Mouse (Mus musculus) forebrain, embryonic 15.5 days (tissue): Measurements from ENCODE around the gene Palm. TPM values are rescaled to one million over a fixed set of nuclear protein-coding genes. Genes with fewer than 3 reads are reported as not detected.
A peak's percentile ranks its signal among the peaks of the same experiment; 100 is the strongest.

Experiments used
- ATAC-seq: fragments of 200-750 bp; cut with Nextera tagmentation; replicated peaks from 2 replicates; pipeline ENCODE4 v1.8.0; 2017; ENCODE audit warnings: mild to moderate bottlenecking, moderate TSS enrichment, moderate library complexity
- H3K27ac ChIP-seq: fragments of 300-500 bp; sonication (generic); replicated peaks from 2 replicates; pipeline ENCODE4 v1.5.1; 2015; ENCODE audit warnings: mild to moderate bottlenecking, inconsistent platforms
- H3K27me3 ChIP-seq: fragments of 300-500 bp; sonication (generic); 2 replicates; pipeline ENCODE4 v1.6.1; 2015; ENCODE audit warnings: inconsistent platforms
- H3K36me3 ChIP-seq: fragments of 300-500 bp; sonication (generic); 2 replicates; pipeline ENCODE4 v1.6.1; 2015; ENCODE audit warnings: mild to moderate bottlenecking, inconsistent platforms
- H3K4me1 ChIP-seq: fragments of 300-500 bp; sonication (generic); 2 replicates; pipeline ENCODE4 v1.6.1; 2015; ENCODE audit warnings: inconsistent platforms
- H3K4me2 ChIP-seq: fragments of 300-500 bp; sonication (generic); replicated peaks from 2 replicates; pipeline ENCODE4 v1.6.1; 2015; ENCODE audit warnings: mild to moderate bottlenecking, inconsistent platforms
- H3K4me3 ChIP-seq: fragments of 300-500 bp; sonication (generic); 2 replicates; pipeline ENCODE4 v1.5.1; 2015; ENCODE audit warnings: mild to moderate bottlenecking, inconsistent platforms
- H3K9ac ChIP-seq: fragments of 300-500 bp; sonication (generic); replicated peaks from 2 replicates; pipeline ENCODE4 v1.6.1; 2015; ENCODE audit warnings: mild to moderate bottlenecking, inconsistent platforms
- H3K9me3 ChIP-seq: fragments of 300-500 bp; sonication (generic); 2 replicates; pipeline ENCODE4 v1.6.1; 2016; ENCODE audit warnings: inconsistent platforms
- WGBS: fragments of 180-500 bp; shearing (Covaris S2); methylation state at CpG from one replicate; pipeline ENCODE4 v1.1.7; 2015; ENCODE audit warnings: mixed read lengths; 5-methylcytosine and 5-hydroxymethylcytosine counted together
- polyA plus RNA-seq: library from polyadenylated mRNA; unstranded; fragments of >200 nt; fragmentation: Nextera tagmentation; extraction: Ambion mirVana; gene quantifications from 2 replicates; pipeline ENCODE4 v1.2.1, GENCODE M21; 2015

Palm gene
- polyA plus RNA-seq, 1 experiment from 2014 or later = 325 TPM

GRCm38 (mm10) chr10:79820782-79821181, 27.4 kb downstream of the Palm start, which contains the start of gene Misp:
Misp (plus strand) TSS chr10:79820989.
- Histone ChIP-seq H3K27me3 (no peaks in the 10 kb centered on the region), H3K4me1 (no peaks in the 10 kb centered on the region), H3K9ac (no peak within 1 kb of the TSS), H3K36me3 (peaks cover 49% of the 10 kb centered on the region), H3K9me3 (no peaks in the 10 kb centered on the region), H3K4me3 (no peak within 1 kb of the TSS), H3K27ac (no peak within 1 kb of the TSS), H3K4me2 (no peak within 1 kb of the TSS)
- ATAC-seq = no peak
- WGBS = 71% methylated on average over 11 of the region's 11 CpGs

- H3K27me3 ChIP-seq = no peaks in the 10 kb centered on the region
- no peak for ATAC-seq
- no peak overlapping the region for H3K4me2 ChIP-seq
- H3K9me3 ChIP-seq = no peaks in the 10 kb centered on the region
- H3K9ac ChIP-seq = no peak overlapping the region
- 90% methylated on average over 12 of the region's 12 CpGs for WGBS
- H3K4me3 ChIP-seq = no peak overlapping the region
- no peak overlapping the region for H3K27ac ChIP-seq
- H3K36me3 ChIP-seq = peaks cover 39% of the 10 kb centered on the region
- H3K4me1 ChIP-seq = no peaks in the 10 kb centered on the region
Observed at GRCm38 (mm10) chr10:79821731-79822130, 28.4 kb downstream of the Palm start.

DNA sequence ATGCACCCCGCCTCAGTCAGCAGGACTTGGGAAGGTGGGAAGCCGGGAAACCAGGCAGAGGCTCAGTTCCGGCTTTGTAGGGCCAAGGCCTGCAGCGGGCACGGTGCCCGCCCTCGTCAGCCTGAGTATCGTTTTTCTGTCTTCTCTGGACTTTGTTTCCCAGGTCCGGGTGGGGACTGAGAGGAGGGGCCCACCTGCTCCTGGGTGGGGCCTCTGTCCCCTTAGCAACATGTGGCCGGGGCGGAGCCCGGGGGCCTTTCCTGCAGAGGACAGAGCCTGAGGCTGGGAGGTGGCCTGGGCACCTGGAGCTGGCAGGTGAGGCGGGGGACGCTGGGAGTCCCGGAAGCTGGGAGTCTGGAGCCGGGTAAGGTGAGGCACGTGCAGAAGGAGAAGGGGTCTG, 29.0 kb downstream of the Palm start:
- Histone ChIP-seq H3K4me2 (no peak overlapping the region), H3K36me3 (peaks cover 34% of the 10 kb centered on the region), H3K9ac (no peak overlapping the region), H3K27ac (no peak overlapping the region), H3K4me1 (no peaks in the 10 kb centered on the region), H3K27me3 (no peaks in the 10 kb centered on the region), H3K4me3 (no peak overlapping the region), H3K9me3 (no peaks in the 10 kb centered on the region)
- no peak for ATAC-seq
- 37% methylated on average over 17 of the region's 17 CpGs for WGBS

DNA sequence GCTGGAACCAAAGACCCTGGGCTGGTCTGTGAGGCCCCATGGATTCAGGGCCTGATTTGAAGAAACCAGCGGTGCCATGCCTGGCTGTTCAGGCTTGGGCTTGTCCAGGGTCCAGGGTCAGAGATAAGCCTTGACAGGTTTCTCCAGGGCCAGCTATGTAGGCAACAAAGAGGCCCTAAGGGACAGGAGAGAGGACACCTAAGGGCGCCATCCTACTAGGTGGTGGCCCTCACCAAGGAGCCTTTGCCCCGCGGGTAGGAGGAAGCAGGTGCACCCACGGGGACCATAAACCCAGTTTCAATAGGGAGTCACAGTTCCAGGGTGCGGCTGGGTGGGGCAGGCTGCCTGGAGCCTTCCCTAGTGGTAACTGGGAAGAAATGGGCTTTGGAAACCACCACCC, 29.6 kb downstream of the Palm start:
- Histone ChIP-seq H3K4me2 (no peak overlapping the region), H3K36me3 (peaks cover 33% of the 10 kb centered on the region), H3K27me3 (no peaks in the 10 kb centered on the region), H3K9me3 (no peaks in the 10 kb centered on the region), H3K4me1 (no peaks in the 10 kb centered on the region), H3K27ac (no peak overlapping the region), H3K4me3 (no peak overlapping the region), H3K9ac (no peak overlapping the region)
- no peak for ATAC-seq
- WGBS = 81% methylated on average over 6 of the region's 6 CpGs

DNA sequence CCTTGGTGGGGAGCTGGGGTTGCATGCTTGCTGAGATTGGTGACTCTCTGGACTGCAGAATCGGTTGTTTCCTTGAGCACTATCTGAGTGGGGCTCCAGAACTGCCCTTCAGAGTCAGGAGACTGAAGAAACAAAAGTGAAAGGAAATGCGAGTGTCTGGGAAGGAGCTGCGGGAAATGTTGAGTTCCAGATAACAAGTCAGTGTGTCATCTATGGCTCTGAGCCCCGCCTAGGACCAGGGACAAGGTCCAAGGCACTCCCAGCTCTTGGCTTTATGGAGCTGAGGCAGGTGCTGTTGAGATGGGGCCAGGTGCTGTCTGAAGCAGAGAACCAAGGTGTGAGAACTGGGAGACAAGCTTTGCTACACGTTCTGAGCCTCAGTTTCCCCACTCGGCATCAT, 31.0 kb downstream of the Palm start:
- ATAC-seq = no peak
- Histone ChIP-seq H3K4me2 (no peak overlapping the region), H3K27me3 (no peaks in the 10 kb centered on the region), H3K9me3 (no peaks in the 10 kb centered on the region), H3K4me3 (no peak overlapping the region), H3K36me3 (peaks cover 19% of the 10 kb centered on the region), H3K9ac (no peak overlapping the region), H3K4me1 (no peaks in the 10 kb centered on the region), H3K27ac (no peak overlapping the region)
- WGBS = 73% methylated on average over 6 of the region's 6 CpGs

DNA sequence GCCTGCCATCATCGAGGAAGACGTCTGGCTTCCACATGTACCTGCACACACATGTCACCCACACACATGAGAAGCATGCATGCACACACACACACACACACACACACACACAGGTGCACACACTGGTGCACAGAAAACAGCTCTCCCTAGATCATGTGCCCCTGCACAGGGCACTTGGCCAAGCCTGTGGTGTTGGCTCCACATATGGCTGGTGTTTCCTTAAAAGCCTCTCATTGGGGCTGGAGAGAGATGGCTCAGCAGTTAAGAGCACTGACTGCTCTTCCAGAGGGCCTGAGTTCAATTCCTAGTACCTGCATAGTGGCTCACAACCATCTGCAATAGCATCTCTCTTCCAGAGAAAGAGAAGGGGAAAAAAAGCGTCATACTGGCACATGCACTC, 38.2 kb downstream of the Palm start:
- Histone ChIP-seq H3K4me1 (peaks cover 3% of the 10 kb centered on the region; the same call in 1 of the 2 replicates), H3K9me3 (no peaks in the 10 kb centered on the region), H3K36me3 (no peaks in the 10 kb centered on the region), H3K4me3 (no peak overlapping the region), H3K4me2 (no peak overlapping the region), H3K27me3 (no peaks in the 10 kb centered on the region), H3K9ac (0 out of 2 replicates have a peak overlapping the region, but pooled peaks have one; percentile 1), H3K27ac (no peak overlapping the region)
- no peak for ATAC-seq
- 90% methylated on average over 3 of the region's 3 CpGs for WGBS

- 0 out of 2 replicates have a peak overlapping the region, but pooled peaks have one; percentile 1 for H3K9ac ChIP-seq
- H3K4me1 ChIP-seq = peaks cover 3% of the 10 kb centered on the region; the same call in 1 of the 2 replicates
- no peak overlapping the region for H3K4me3 ChIP-seq
- no peak for ATAC-seq
- H3K27me3 ChIP-seq = no peaks in the 10 kb centered on the region
- H3K9me3 ChIP-seq = no peaks in the 10 kb centered on the region
- no peak overlapping the region for H3K27ac ChIP-seq
- H3K36me3 ChIP-seq = no peaks in the 10 kb centered on the region
- H3K4me2 ChIP-seq = no peak overlapping the region
- WGBS = 60% methylated on average over 7 of the region's 7 CpGs
Observed at GRCm38 (mm10) chr10:79832026-79832785, 38.8 kb downstream of the Palm start.

- H3K4me3 ChIP-seq = no peak overlapping the region
- 76% methylated on average over 9 of the region's 9 CpGs for WGBS
- no peak for ATAC-seq
- H3K36me3 ChIP-seq = no peaks in the 10 kb centered on the region
- peaks cover 3% of the 10 kb centered on the region; the same call in 1 of the 2 replicates for H3K4me1 ChIP-seq
- H3K9me3 ChIP-seq = no peaks in the 10 kb centered on the region
- H3K27me3 ChIP-seq = no peaks in the 10 kb centered on the region
- no peak overlapping the region for H3K27ac ChIP-seq
- H3K4me2 ChIP-seq = no peak overlapping the region
- H3K9ac ChIP-seq = no peak overlapping the region
Observed at GRCm38 (mm10) chr10:79832786-79833181, 39.4 kb downstream of the Palm start.

GRCm38 (mm10) chr10:79834769-79835398, 41.5 kb downstream of the Palm start:
- WGBS = 24% methylated on average over 9 of the region's 9 CpGs
- peaks cover 3% of the 10 kb centered on the region; the same call in 1 of the 2 replicates for H3K4me1 ChIP-seq
- no peak overlapping the region for H3K4me3 ChIP-seq
- H3K9ac ChIP-seq = no peak overlapping the region
- H3K9me3 ChIP-seq = no peaks in the 10 kb centered on the region
- no peaks in the 10 kb centered on the region for H3K27me3 ChIP-seq
- no peaks in the 10 kb centered on the region for H3K36me3 ChIP-seq
- H3K4me2 ChIP-seq = no peak overlapping the region
- peak; percentile 66 for ATAC-seq
- no peak overlapping the region for H3K27ac ChIP-seq

- no peak overlapping the region for H3K4me3 ChIP-seq
- H3K36me3 ChIP-seq = no peaks in the 10 kb centered on the region
- no peak for ATAC-seq
- 97% methylated on average over 3 of the region's 3 CpGs for WGBS
- H3K4me2 ChIP-seq = no peak overlapping the region
- no peaks in the 10 kb centered on the region for H3K9me3 ChIP-seq
- H3K27ac ChIP-seq = no peak overlapping the region
- H3K27me3 ChIP-seq = no peaks in the 10 kb centered on the region
- H3K9ac ChIP-seq = no peak overlapping the region
- H3K4me1 ChIP-seq = peaks cover 13% of the 10 kb centered on the region
Observed at GRCm38 (mm10) chr10:79836918-79837317, 43.5 kb downstream of the Palm start.

DNA sequence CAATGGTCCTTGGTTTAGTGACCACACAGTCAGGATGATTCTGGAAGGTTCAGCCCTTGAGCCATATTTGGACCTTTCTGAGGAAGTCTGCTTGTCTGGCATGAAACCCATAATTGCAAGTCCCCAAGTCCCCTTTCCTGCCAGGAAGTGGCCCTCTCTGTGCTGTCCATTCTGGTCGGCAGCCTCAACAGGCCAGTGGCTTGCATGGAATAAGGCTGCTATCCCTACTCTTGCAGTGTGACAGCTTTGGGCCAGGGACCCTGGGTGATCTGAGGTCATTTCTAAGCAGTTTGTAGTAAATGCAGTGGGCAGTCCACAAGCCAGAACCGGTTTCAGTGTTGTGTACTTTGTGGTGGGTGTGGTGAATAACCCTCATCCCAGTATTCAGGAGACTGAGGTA, 44.8 kb downstream of the Palm start:
- ATAC-seq = no peak
- H3K9me3 ChIP-seq = no peaks in the 10 kb centered on the region
- H3K27ac ChIP-seq = no peak overlapping the region
- no peak overlapping the region for H3K9ac ChIP-seq
- no peak overlapping the region for H3K4me2 ChIP-seq
- H3K4me3 ChIP-seq = no peak overlapping the region
- H3K36me3 ChIP-seq = no peaks in the 10 kb centered on the region
- WGBS = 85% methylated on average over 2 of the region's 2 CpGs
- H3K27me3 ChIP-seq = no peaks in the 10 kb centered on the region
- H3K4me1 ChIP-seq = peaks cover 14% of the 10 kb centered on the region

DNA sequence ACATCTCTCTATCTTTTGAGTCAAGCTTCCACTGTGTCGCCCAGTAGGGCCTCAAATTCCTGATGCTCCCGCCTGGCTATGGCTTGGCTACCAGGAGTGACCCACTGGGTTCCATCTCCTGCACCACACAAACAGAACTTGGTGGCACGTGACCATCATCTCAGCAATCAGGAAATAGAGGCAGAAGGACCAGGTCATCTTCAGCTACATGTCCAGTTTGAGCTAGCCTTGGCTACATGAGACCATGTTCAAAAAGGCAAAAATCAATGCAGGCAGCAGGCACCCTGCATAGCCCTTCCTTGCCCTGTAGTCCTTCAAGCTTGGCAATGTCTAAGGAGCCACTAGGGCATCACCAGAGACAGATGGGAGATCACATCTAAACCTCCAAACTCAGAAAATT, 46.7 kb downstream of the Palm start:
- Histone ChIP-seq H3K27ac (peak overlapping the region; percentile 78), H3K4me2 (no peak overlapping the region), H3K4me3 (no peak overlapping the region), H3K4me1 (peaks cover 17% of the 10 kb centered on the region), H3K27me3 (no peaks in the 10 kb centered on the region), H3K36me3 (no peaks in the 10 kb centered on the region), H3K9me3 (no peaks in the 10 kb centered on the region), H3K9ac (0 out of 2 replicates have a peak overlapping the region, but pooled peaks have one; percentile 51)
- 90% methylated on average over 3 of the region's 3 CpGs for WGBS
- no peak for ATAC-seq
